Mouse (Mus musculus): ENCODE results near the gene Cldn10. TPM values are rescaled to one million over a fixed set of nuclear protein-coding genes. Genes with fewer than 3 reads are reported as not detected.
A peak's percentile ranks its signal among the peaks of the same experiment; 100 is the strongest.

Gene Cldn10
- polyA plus RNA-seq, 1 experiment from 2014 or later = 1.3 TPM

DNA sequence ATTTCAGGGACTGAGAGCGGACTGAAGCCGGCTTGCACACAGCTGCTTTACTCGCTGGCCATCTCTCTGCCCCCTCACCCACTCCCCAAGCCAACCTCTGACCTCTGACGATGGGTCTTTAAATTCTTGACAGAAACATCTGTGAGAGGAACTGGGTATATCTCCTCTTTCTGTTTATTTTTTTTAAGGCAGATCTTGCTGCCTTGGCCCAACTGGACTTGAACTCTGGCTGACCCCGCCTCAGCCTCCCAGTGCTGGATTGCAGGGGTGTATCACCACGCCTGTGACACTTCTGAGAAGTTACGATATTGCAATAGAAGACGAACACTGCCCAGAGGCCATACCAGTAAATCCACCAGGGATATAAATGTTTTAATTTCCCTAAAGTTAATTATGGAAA, 122.2 kb downstream of the Cldn10 start:
- H3K27ac ChIP-seq = no peak overlapping the region
- no peaks in the 10 kb centered on the region for H3K9me3 ChIP-seq (replicated peaks)
- 90% methylated on average over 8 of the region's 8 CpGs for WGBS
- H3K4me3 ChIP-seq = no peak overlapping the region
- H3K9ac ChIP-seq = no peak overlapping the region
- peaks cover 86% of the 10 kb centered on the region for H3K36me3 ChIP-seq
- H3K27me3 ChIP-seq = no peaks in the 10 kb centered on the region
- H3K4me2 ChIP-seq (replicated peaks) = no peak overlapping the region
- ATAC-seq (ENCODE audit: low FRiP score) = no peak
- peaks cover 4% of the 10 kb centered on the region; the same call in 1 of the 2 replicates for H3K4me1 ChIP-seq

DNA sequence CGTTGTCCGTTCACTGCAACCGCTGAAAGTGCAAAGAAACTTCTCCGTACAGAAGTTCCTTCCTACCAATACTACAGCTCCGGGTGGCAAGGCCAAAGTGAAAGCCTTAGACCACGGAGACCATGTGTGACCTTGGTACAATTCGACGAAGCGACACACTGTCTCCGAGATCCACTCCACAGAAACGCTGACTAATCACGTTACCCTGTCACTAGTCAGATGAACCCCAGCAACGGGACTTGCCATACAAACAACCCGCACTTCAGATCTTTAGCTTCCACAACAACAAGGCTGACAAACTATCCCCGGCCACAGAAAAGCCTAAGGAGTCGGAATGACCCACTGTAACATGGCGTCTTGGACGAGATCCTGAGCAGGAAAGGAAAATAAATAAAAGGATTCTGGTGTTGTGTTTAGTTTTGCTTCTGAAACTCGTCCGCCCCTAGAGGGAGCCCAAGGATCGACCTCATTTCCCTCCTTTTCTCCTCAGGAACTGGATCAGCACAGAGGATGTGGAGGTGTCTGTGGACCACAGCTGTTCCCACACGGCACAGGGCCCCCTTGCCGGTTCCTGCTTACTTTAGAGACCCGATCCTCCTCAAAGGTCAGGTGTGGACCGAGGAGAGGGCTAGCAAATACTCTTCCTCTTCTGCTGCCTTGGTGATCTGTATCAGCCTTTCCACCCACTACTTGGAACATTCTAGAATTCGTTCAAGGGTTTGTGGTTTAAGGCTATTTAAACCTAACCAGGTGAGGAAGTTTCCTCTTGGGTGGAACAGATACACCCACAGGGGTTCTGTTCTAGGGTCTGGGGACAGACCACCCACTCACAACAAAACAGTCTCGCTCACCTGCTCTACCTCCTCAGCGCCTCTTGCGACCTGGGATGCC, 122.9 kb downstream of the Cldn10 start:
- WGBS = 70% methylated on average over 29 of the region's 29 CpGs
- Histone ChIP-seq H3K27me3 (no peaks in the 10 kb centered on the region), H3K4me2 (replicated peaks) (no peak overlapping the region), H3K9me3 (replicated peaks) (no peaks in the 10 kb centered on the region), H3K4me1 (peaks cover 4% of the 10 kb centered on the region; the same call in 1 of the 2 replicates), H3K36me3 (peaks cover 86% of the 10 kb centered on the region), H3K9ac (no peak overlapping the region), H3K27ac (no peak overlapping the region), H3K4me3 (no peak overlapping the region)
- peak; percentile 43; the same call in 1 of the 2 replicates for ATAC-seq (ENCODE audit: low FRiP score)

DNA sequence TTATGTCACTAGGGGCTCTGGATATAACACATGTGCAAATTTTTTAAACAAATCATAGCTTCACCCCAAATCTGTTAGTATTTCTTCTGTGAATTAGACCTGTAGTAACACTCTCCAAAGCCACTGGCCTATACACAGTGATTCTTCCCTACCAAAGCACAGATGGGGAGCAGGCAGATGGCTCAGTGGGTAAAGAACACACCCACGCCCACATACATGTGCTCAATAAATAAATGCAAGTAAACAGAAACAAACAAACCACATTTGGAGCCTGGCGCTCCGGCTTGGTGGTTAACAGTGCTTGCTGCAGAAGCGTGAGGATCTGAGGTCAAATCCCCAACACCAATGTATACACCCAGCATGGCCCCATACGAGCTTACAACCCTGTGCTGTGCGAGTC, 123.8 kb downstream of the Cldn10 start:
- 89% methylated on average over 6 of the region's 6 CpGs for WGBS
- no peak overlapping the region for H3K27ac ChIP-seq
- H3K9ac ChIP-seq = no peak overlapping the region
- no peaks in the 10 kb centered on the region for H3K9me3 ChIP-seq (replicated peaks)
- no peak overlapping the region for H3K4me3 ChIP-seq
- H3K27me3 ChIP-seq = no peaks in the 10 kb centered on the region
- no peak overlapping the region for H3K4me2 ChIP-seq (replicated peaks)
- peaks cover 4% of the 10 kb centered on the region; the same call in 1 of the 2 replicates for H3K4me1 ChIP-seq
- no peak for ATAC-seq (ENCODE audit: low FRiP score)
- H3K36me3 ChIP-seq = peaks cover 87% of the 10 kb centered on the region

DNA sequence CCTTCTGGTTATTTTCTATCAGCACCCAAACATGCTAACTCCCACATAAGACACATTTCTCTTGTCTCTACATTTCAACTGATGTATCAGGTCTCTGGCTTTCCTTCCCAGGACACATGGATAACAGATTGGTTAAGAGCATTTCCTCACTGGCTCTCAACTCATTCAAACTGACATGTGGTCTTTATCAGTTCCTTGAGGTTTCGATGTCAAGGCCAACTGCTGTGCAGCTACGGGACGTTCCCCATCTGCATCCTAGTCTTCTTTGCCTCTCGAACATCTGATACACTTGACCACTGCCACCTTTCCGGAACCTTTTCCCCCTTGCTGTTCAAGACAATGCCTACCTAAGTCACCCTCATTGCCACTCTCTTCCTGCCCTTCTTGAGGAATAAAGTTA, 125.9 kb downstream of the Cldn10 start:
- Histone ChIP-seq H3K4me1 (peaks cover 4% of the 10 kb centered on the region; the same call in 1 of the 2 replicates), H3K9ac (no peak overlapping the region), H3K27me3 (no peaks in the 10 kb centered on the region), H3K27ac (no peak overlapping the region), H3K4me2 (replicated peaks) (no peak overlapping the region), H3K4me3 (no peak overlapping the region), H3K36me3 (peaks cover 80% of the 10 kb centered on the region), H3K9me3 (replicated peaks) (no peaks in the 10 kb centered on the region)
- ATAC-seq (ENCODE audit: low FRiP score) = no peak
- 79% methylated on average over 5 of the region's 5 CpGs for WGBS

DNA sequence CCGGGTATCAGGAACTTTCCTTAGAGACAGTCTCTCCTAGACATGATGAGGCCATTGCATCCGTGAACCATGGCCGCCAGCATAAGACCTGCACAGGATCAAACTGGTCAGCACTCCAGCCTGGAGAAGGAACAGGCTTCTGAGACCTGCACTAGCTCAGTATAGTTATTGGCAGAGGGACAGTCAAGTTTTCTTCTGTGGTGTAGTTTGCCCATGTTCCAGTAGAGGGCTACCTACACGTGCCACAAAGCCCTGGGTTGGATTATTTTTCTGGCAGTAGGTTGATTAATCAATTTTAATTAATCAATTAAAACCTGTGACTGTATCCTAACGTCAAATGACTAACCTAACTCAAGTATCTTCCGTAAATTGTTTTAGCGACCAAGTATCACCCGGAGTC, 131.3 kb downstream of the Cldn10 start:
- Histone ChIP-seq H3K27ac (no peak overlapping the region), H3K36me3 (peaks cover 41% of the 10 kb centered on the region), H3K27me3 (peaks cover 5% of the 10 kb centered on the region), H3K4me2 (replicated peaks) (no peak overlapping the region), H3K9me3 (replicated peaks) (no peaks in the 10 kb centered on the region), H3K4me3 (no peak overlapping the region), H3K4me1 (peaks cover 33% of the 10 kb centered on the region), H3K9ac (no peak overlapping the region)
- 71% methylated on average over 8 of the region's 8 CpGs for whole genome bisulfite sequencing
- no peak for ATAC-seq (ENCODE audit: low FRiP score)

DNA sequence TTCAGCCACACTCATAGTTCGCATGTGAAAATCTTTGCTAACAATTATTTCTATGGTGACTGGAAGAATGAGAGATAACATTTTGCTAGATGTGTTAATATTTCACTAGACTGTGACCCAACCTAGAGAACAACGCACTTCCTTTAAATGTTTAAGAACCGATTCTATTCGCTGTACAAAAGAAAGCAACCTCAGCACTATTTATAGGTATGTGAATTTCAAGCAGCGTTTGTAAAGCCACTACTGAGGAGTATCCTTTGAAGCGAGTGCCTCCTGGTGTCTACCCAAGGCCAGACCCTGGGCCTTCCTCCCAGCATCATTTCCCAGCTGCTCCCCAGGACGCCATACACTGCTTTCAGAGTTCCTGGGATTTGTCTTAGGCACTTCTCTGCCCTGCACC, 132.9 kb downstream of the Cldn10 start:
- Histone ChIP-seq H3K4me3 (no peak overlapping the region), H3K36me3 (peaks cover 26% of the 10 kb centered on the region), H3K27ac (no peak overlapping the region), H3K27me3 (peaks cover 5% of the 10 kb centered on the region), H3K4me2 (replicated peaks) (peak overlapping the region; percentile 65), H3K4me1 (peaks cover 37% of the 10 kb centered on the region), H3K9ac (no peak overlapping the region), H3K9me3 (replicated peaks) (no peaks in the 10 kb centered on the region)
- WGBS = 60% methylated on average over 7 of the region's 7 CpGs
- ATAC-seq (ENCODE audit: low FRiP score) = no peak

DNA sequence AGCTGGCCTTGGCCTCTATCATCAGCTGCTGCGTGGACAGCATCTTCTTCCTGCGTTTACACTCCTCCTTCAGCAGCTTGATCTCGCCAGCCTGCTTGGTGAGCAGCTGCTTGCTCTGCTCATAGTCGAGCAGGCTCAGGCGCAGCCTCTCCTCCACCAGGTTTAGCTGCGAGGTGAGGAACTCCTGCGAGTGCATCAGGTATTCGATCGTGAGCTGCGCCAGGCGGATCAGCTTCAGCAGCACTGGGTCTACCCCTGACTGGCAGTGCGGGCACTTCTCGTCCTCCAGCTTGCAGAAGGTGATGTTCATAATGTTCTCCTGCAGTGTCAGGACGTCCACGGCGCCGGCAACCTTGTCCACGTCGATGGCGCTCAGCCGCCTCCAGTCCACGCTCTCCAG, 134.5 kb downstream of the Cldn10 start:
- Histone ChIP-seq H3K9me3 (replicated peaks) (no peaks in the 10 kb centered on the region), H3K36me3 (peaks cover 17% of the 10 kb centered on the region; the same call in 1 of the 2 replicates), H3K9ac (peak overlapping the region; percentile 56), H3K4me3 (peak overlapping the region; percentile 36), H3K27me3 (peaks cover 5% of the 10 kb centered on the region), H3K4me2 (replicated peaks) (peak overlapping the region; percentile 65), H3K4me1 (peaks cover 41% of the 10 kb centered on the region), H3K27ac (no peak overlapping the region)
- ATAC-seq (ENCODE audit: low FRiP score) = no peak
- 23% methylated on average over 22 of the region's 22 CpGs for WGBS

DNA sequence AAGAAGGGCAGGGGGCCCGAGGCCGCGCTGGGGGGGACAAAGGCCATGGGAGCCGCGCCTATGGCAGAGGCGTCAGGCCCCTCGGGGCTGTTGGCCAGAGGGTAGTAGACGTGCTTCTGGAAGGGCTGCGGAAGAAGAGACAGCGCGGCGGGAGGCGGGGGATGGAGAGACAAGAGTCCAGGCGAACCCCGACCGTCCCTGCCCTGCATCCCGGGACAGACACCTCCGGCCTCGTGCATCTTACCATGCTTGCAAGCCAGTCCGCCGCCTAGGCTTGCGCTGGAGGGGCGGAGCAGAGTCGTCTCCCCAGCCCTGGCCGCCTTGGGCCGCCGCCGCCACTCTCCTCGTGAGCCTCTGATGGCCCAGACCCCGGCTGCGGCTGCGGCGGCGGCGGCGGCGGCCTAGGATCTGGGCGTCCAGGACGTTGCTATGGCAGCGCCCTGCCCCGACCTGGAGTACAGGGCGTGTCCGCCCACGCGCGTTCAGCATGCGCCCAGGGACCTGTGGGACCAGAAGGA, 135.0 kb downstream of the Cldn10 start:
- Histone ChIP-seq H3K4me1 (peaks cover 41% of the 10 kb centered on the region), H3K4me2 (replicated peaks) (peak overlapping the region; percentile 65), H3K27ac (no peak overlapping the region), H3K9ac (peak overlapping the region; percentile 56), H3K27me3 (peaks cover 5% of the 10 kb centered on the region), H3K9me3 (replicated peaks) (no peaks in the 10 kb centered on the region), H3K36me3 (peaks cover 12% of the 10 kb centered on the region; the same call in 1 of the 2 replicates), H3K4me3 (peak overlapping the region; percentile 36)
- WGBS = 1% methylated on average over 41 of the region's 47 CpGs
- peak; percentile 36 for ATAC-seq (ENCODE audit: low FRiP score)

Other genes with a start within 250 kb of the Cldn10 start
- gene Abcc4, start 81.7 kb upstream of the Cldn10 start, polyA plus RNA-seq (2016; fragmentation: Nextera tagmentation; extraction: Ambion mirVana) = 2.8 and 3.2 TPM in 2 replicates
- 46.3 and 47.0 TPM in 2 replicates for gene Dzip1, start 137.6 kb downstream of the Cldn10 start, polyA plus RNA-seq (2016; fragmentation: Nextera tagmentation; extraction: Ambion mirVana)
- 33.3 and 33.5 TPM in 2 replicates for gene Dnajc3, start 150.1 kb downstream of the Cldn10 start, polyA plus RNA-seq (2016; fragmentation: Nextera tagmentation; extraction: Ambion mirVana)

All from hindbrain, embryonic 12.5 days (tissue).